Mouse (Mus musculus): Measurements from ENCODE around the gene Pogz.

GRCm38 (mm10) chr3:94832100-94832499 lies 5.3 kb upstream of the Pogz start:
- TF ChIP-seq CTCF (IDR thresholded peaks at IDR 0.05; ENCODE audit: borderline replicate concordance, insufficient read depth, low read depth, low read length), result no peak
- no peak for TF ChIP-seq POLR2A (IDR thresholded peaks at IDR 0.05; ENCODE audit: borderline replicate concordance, insufficient read depth, low read length)

Data from cerebellum, adult 2 months (tissue).